ENCODE assay signal across 8 mouse cellular contexts in genomic region chrX:42148788-42149556, GRCm38 (mm10). TPM values are rescaled to one million over a fixed set of nuclear protein-coding genes. Genes with fewer than 3 reads are reported as not detected.
A peak's percentile ranks its signal among the peaks of the same experiment; 100 is the strongest.
DNase-seq lines count a peak whose midpoint lies in the region; ATAC-seq and TF ChIP-seq lines count a peak whose summit lies in the region.

Gene Stag2, plus strand, starts transcription at chrX:42149317.

- peak within 1 kb of the TSS; percentile 97 for H3K4me3 ChIP-seq in cerebellum, adult 2 months (replicated peaks; ENCODE audit: insufficient read depth, low read depth, low read length)
- H3K4me3 ChIP-seq in forebrain, postnatal 0 days (ENCODE audit: low read depth, low read length), result peak within 1 kb of the TSS; percentile 62
- peak within 1 kb of the TSS; percentile 65 for H3K4me3 ChIP-seq in lung, postnatal 0 days (ENCODE audit: low read depth, low read length)

- no peaks in the 10 kb centered on the region for H3K9me3 ChIP-seq in forebrain, postnatal 0 days (ENCODE audit: low read length)
- no peaks in the 10 kb centered on the region for H3K9me3 ChIP-seq in lung, postnatal 0 days (ENCODE audit: low read length)

- H3K27me3 ChIP-seq in cerebellum, adult 2 months (ENCODE audit: control insufficient read depth, insufficient read depth, low read length), result no peaks in the 10 kb centered on the region
- no peaks in the 10 kb centered on the region for H3K27me3 ChIP-seq in forebrain, postnatal 0 days (ENCODE audit: insufficient read depth, low read length)
- no peaks in the 10 kb centered on the region for H3K27me3 ChIP-seq in lung, postnatal 0 days (replicated peaks; ENCODE audit: insufficient read depth, low read length)

- H3K4me2 ChIP-seq in forebrain, postnatal 0 days (ENCODE audit: low read depth), result peak within 1 kb of the TSS; percentile 47
- H3K4me2 ChIP-seq in lung, postnatal 0 days (replicated peaks; ENCODE audit: low read depth, low read length), result peak within 1 kb of the TSS; percentile 50

- peak; percentile 44 for DNase-seq in MEL-GATA-1-ER (ENCODE audit: extremely low read depth, low read depth)
- DNase-seq in cerebellum, adult 2 months, result peak; percentile 86 to 88
- DNase-seq in forebrain, postnatal 0 days, result peak; percentile 93
- peak; percentile 90 for DNase-seq in heart, postnatal 4 days
- DNase-seq in layer of hippocampus, postnatal 10 days (ENCODE audit: low spot score in 2 of 2), result peak; percentile 80 to 87
- peak; percentile 94 for DNase-seq in lung, postnatal 0 days (ENCODE audit: low spot score)
- DNase-seq in ovary, postnatal 14 days (ENCODE audit: low spot score), result peak; percentile 82
- peak; percentile 83 to 85 for DNase-seq in thymus, postnatal 10 days (ENCODE audit: low spot score in 2 of 2)

- H3K27ac ChIP-seq in cerebellum, adult 2 months (ENCODE audit: insufficient read depth, low read length), result peak within 1 kb of the TSS; percentile 100
- peak within 1 kb of the TSS; percentile 99 for H3K27ac ChIP-seq in forebrain, postnatal 0 days (ENCODE audit: low read depth, low read length)
- peak within 1 kb of the TSS; percentile 99 for H3K27ac ChIP-seq in lung, postnatal 0 days (ENCODE audit: low read length)

- H3K9ac ChIP-seq in forebrain, postnatal 0 days, result peak within 1 kb of the TSS; percentile 90
- H3K9ac ChIP-seq in lung, postnatal 0 days (replicated peaks; ENCODE audit: low read depth), result peak within 1 kb of the TSS; percentile 90

- H3K36me3 ChIP-seq in forebrain, postnatal 0 days (ENCODE audit: insufficient read depth), result no peaks in the 10 kb centered on the region
- H3K36me3 ChIP-seq in lung, postnatal 0 days (ENCODE audit: insufficient read depth, low read length), result no peaks in the 10 kb centered on the region

- peak; percentile 31; the same call in 1 of the 2 replicates for TF ChIP-seq POLR2A in cerebellum, adult 2 months (IDR thresholded peaks at IDR 0.05; ENCODE audit: borderline replicate concordance, insufficient read depth, low read length)

- H3K4me1 ChIP-seq in cerebellum, adult 2 months (ENCODE audit: control insufficient read depth, insufficient read depth, low read length), result no peaks in the 10 kb centered on the region
- H3K4me1 ChIP-seq in forebrain, postnatal 0 days (ENCODE audit: insufficient read depth), result no peaks in the 10 kb centered on the region
- no peaks in the 10 kb centered on the region for H3K4me1 ChIP-seq in lung, postnatal 0 days (ENCODE audit: insufficient read depth, low read depth, low read length)

- TF ChIP-seq CTCF in cerebellum, adult 2 months (IDR thresholded peaks at IDR 0.05; ENCODE audit: borderline replicate concordance, insufficient read depth, low read depth, low read length), result peak; percentile 62
- TF ChIP-seq CTCF in forebrain, postnatal 0 days (IDR thresholded peaks at IDR 0.05; ENCODE audit: low read depth), result peak; percentile 81
- TF ChIP-seq CTCF in lung, postnatal 0 days (IDR thresholded peaks at IDR 0.05), result peak; percentile 81

- WGBS in cerebellum, adult 2 months, result 11% methylated on average over 71 of the region's 76 CpGs
- WGBS in forebrain, postnatal 0 days, result 19% methylated on average over 60 of the region's 76 CpGs
- 5% methylated on average over 44 of the region's 76 CpGs for WGBS in lung, postnatal 0 days

- 0 out of 2 replicates have a peak, but pooled peaks have one; percentile 22 for TF ChIP-seq EP300 in lung, postnatal 0 days (IDR thresholded peaks at IDR 0.05)

- peak; percentile 82 for ATAC-seq in forebrain, postnatal 0 days
- ATAC-seq in lung, postnatal 0 days, result peak; percentile 85

RNA-seq across cellular contexts. Expression of gene Stag2, which starts in this region (rescaled TPM):
- 29.7 and 31.3 TPM in 2 replicates for polyA plus RNA-seq in cerebellum, adult 2 months (2012; rRNA removed)
- total RNA-seq in forebrain, postnatal 0 days (2014; rRNA removed), result 76.3 and 93.7 TPM in 2 replicates
- polyA plus RNA-seq in forebrain, postnatal 0 days (2015; fragmentation: Nextera tagmentation; extraction: Ambion mirVana), result 13.5 and 14.5 TPM in 2 replicates
- 10 to 100 TPM; 71.9 TPM for total RNA-seq in heart, postnatal 4 days (2021)
- total RNA-seq in layer of hippocampus, postnatal 10 days (2021), result 10 to 100 TPM; 46.1 to 50.1 TPM
- polyA plus RNA-seq in lung, postnatal 0 days (2015; fragmentation: Nextera tagmentation; extraction: Ambion mirVana), result 26.8 and 32.8 TPM in 2 replicates

Comparison
In these comparisons a context has a peak if more than half of its experiments do, and no peak if none do; other contexts are left out.
1. Peak in every context shown above with its lines: DNase-seq, ATAC-seq, H3K4me3 ChIP-seq and H3K27ac ChIP-seq.
2. DNase-seq: peak in every context shown above with its lines; median percentile 94 in lung, postnatal 0 days; 93 in forebrain, postnatal 0 days; 90 in heart, postnatal 4 days; 87 in cerebellum, adult 2 months; 84 in thymus, postnatal 10 days; 84 in layer of hippocampus, postnatal 10 days; 82 in ovary, postnatal 14 days; 44 in MEL-GATA-1-ER.